Mouse (Mus musculus): Measurements from ENCODE around the gene Sgf29. TPM values are rescaled to one million over a fixed set of nuclear protein-coding genes. Genes with fewer than 3 reads are reported as not detected.
"Not testable (repeated sequence)": the region's sequence is repeated elsewhere in the genome, so short reads cannot be mapped to it uniquely, and the experiment has no call there.

The Sgf29 gene
- total RNA-seq, 2 experiments from 2014 or later = 27.8 to 28.4 TPM

- TF ChIP-seq CTCF (conservative IDR thresholded peaks at IDR 0.05) = no peak
- H3K4me3 ChIP-seq = no peak overlapping the region
- peak overlapping the region; percentile 86; the same call in 1 of the 2 replicates for H3K27ac ChIP-seq
- no peak for DNase-seq (ENCODE audit: low spot score in 2 of 2)
Observed at GRCm38 (mm10) chr7:126676631-126677220, 27.6 kb downstream of the Sgf29 start.

- no peak overlapping the region for H3K27ac ChIP-seq
- no peak for TF ChIP-seq CTCF (conservative IDR thresholded peaks at IDR 0.05)
- no peak for DNase-seq (ENCODE audit: low spot score in 2 of 2)
- H3K4me3 ChIP-seq = no peak overlapping the region
Observed at GRCm38 (mm10) chr7:126678545-126679341, 29.6 kb downstream of the Sgf29 start.

DNA sequence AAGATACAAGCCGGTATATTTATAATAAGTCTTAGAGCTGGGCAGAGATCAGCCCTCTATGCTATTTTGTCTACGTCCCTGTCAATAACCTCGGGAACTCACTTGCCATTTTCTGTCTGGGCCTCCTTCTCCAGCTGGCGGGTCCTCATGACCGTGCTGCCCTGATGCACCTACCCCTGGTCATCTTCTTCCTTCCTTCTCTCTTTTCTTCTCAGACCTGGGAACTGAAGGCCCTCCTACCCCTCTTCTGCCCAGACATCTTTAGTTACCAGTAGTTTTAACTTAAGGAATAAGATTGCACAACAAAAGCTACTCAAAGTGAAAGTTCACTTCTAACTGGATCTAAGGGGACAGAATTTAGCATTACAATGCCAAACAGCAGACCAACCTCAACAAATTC is 30.6 kb downstream of the Sgf29 start:
- no peak for TF ChIP-seq CTCF (conservative IDR thresholded peaks at IDR 0.05)
- DNase-seq (ENCODE audit: low spot score in 2 of 2) = no peak
- H3K27ac ChIP-seq = no peak overlapping the region
- H3K4me3 ChIP-seq = no peak overlapping the region

GRCm38 (mm10) chr7:126681221-126681620 is 32.1 kb downstream of the Sgf29 start:
- H3K4me3 ChIP-seq = no peak overlapping the region
- H3K27ac ChIP-seq = no peak overlapping the region
- TF ChIP-seq CTCF (conservative IDR thresholded peaks at IDR 0.05) = no peak
- no peak for DNase-seq (ENCODE audit: low spot score in 2 of 2)

DNA sequence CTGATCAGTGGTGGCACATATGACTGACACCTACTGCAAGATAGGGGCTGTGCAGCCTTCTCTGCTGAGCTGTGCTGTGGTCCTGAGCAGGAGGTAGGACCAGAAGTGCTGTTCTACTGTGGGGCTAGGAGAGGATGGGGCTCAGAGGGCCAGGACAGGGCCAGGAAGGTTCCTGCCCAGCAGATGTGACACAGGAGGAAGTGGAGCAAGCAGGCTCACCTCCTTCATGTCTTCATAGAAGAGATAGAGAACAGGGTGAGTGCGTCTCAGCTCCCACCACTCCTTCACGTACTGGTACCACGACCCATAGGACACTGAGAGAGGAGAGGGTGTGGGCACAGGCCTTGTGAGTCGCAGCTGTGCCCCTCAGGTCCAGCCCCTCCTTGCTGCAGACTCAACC is 39.0 kb downstream of the Sgf29 start:
- H3K4me3 ChIP-seq; DNase-seq (ENCODE audit: low spot score in 2 of 2): not testable (repeated sequence)

GRCm38 (mm10) chr7:126689021-126689420 is 39.9 kb downstream of the Sgf29 start:
- TF ChIP-seq CTCF (conservative IDR thresholded peaks at IDR 0.05) = no peak
- DNase-seq (ENCODE audit: low spot score in 2 of 2) = no peak
- no peak overlapping the region for H3K4me3 ChIP-seq
- no peak overlapping the region for H3K27ac ChIP-seq

More for the DNA sequence above, 39.0 kb downstream of the Sgf29 start:
- H3K27ac ChIP-seq = not testable (repeated sequence)

- no peak for DNase-seq (ENCODE audit: low spot score in 2 of 2)
- H3K27ac ChIP-seq = no peak overlapping the region
- H3K4me3 ChIP-seq = no peak overlapping the region
- no peak for TF ChIP-seq CTCF (conservative IDR thresholded peaks at IDR 0.05)
Observed at GRCm38 (mm10) chr7:126690737-126691136, 41.6 kb downstream of the Sgf29 start.

- TF ChIP-seq CTCF (conservative IDR thresholded peaks at IDR 0.05) = no peak
- no peak for DNase-seq (ENCODE audit: low spot score in 2 of 2)
- H3K4me3 ChIP-seq = no peak overlapping the region
- no peak overlapping the region for H3K27ac ChIP-seq
Observed at GRCm38 (mm10) chr7:126691676-126692075, 42.6 kb downstream of the Sgf29 start.

DNA sequence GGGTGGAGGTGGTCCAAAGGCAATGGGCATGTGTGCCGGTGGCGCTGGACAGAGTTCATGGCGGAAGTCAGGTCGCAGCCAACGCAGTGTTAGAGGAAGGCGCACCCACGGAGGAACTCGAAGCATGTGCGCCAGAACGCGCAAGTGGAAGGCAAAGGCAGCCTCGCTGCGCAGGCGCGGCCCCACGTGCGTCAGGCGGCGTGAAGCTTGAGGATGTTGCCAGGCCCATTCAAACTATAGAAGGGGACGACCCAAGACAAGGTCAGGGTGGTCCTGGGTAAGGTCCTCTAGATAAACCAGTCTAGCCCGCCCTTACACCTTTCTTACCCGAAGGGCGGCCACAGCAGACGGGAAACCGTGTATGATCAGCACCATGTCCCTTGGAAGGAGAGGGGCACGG is 43.3 kb downstream of the Sgf29 start:
- no peak for TF ChIP-seq CTCF (conservative IDR thresholded peaks at IDR 0.05)
- H3K27ac ChIP-seq = no peak overlapping the region
- DNase-seq (ENCODE audit: low spot score in 2 of 2) = no peak
- H3K4me3 ChIP-seq = no peak overlapping the region

DNA sequence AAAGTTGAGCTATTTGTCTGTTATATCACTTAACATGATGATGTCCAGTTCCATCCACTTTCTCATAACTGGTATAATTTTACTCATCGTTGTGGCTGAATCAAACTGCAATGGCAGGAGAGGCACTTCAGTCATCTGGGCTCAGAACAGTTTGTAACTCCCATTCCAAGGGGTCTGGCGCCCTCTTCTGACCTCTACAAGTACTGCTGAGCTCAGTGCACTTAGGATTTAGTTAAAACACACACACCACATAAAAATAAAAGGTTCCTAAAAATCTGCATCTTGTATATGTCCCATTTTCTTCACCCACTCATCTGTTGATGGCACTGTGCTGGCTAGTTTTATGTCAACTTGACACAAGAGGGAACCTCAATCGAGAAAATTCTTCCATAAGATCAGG is 44.1 kb downstream of the Sgf29 start:
- Histone ChIP-seq H3K4me3 (no peak overlapping the region), H3K27ac (no peak overlapping the region)
- peak; percentile 93 for TF ChIP-seq CTCF (conservative IDR thresholded peaks at IDR 0.05)
- peak; percentile 74 to 90 for DNase-seq (ENCODE audit: low spot score in 2 of 2)

GRCm38 (mm10) chr7:126693781-126694180 is 44.7 kb downstream of the Sgf29 start:
- Histone ChIP-seq H3K4me3 (no peak overlapping the region), H3K27ac (no peak overlapping the region)
- no peak for DNase-seq (ENCODE audit: low spot score in 2 of 2)
- TF ChIP-seq CTCF (conservative IDR thresholded peaks at IDR 0.05) = no peak

DNA sequence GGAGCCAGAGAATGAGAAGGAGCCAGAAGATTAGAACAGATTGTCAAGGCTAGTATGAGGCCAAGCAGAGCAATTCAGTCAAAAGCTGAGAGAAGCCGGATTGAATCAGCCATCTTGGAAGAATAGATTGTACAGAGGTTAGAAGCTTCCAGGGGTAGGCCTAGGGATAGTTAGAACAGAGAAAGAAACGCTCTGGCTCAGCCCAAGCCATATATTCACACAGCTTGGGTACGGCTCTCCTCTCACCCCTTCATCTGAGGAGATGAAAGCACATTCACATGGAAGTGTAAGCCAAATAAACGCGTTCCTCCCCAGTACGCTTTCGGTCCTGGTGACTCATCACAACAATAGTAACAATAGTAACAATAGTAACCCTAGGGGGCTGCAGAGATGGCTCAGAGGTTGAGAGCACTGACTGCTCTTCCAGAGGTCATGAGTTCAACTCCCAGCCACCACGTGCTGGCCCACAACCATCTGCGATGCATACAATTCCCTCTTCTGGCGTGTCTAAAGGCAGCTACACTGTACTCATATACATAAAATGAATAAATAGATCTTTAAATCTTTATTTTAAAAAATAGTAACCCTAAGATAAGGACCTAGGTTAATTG is 45.4 kb downstream of the Sgf29 start:
- H3K27ac ChIP-seq = peak overlapping the region; percentile 97
- H3K4me3 ChIP-seq = peak overlapping the region; percentile 95

GRCm38 (mm10) chr7:126695210-126695611 is 46.1 kb downstream of the Sgf29 start, which contains the start of gene Bola2:
Gene Bola2, plus strand, starts transcription at chr7:126695401.
- peak within 1 kb of the TSS; percentile 95 for H3K4me3 ChIP-seq
- no peak for TF ChIP-seq CTCF (conservative IDR thresholded peaks at IDR 0.05)
- peak within 1 kb of the TSS; percentile 97 for H3K27ac ChIP-seq
- DNase-seq (ENCODE audit: low spot score in 2 of 2) = no peak

More for the DNA sequence above, 45.4 kb downstream of the Sgf29 start:
- no peak for DNase-seq (ENCODE audit: low spot score in 2 of 2)
- TF ChIP-seq CTCF (conservative IDR thresholded peaks at IDR 0.05) = no peak
